Mouse (Mus musculus): ENCODE data around the gene Hist1h3f. TPM values are rescaled to one million over a fixed set of nuclear protein-coding genes. Genes with fewer than 3 reads are reported as not detected.

Gene Hist1h3f
- 0.37 TPM for polyA plus RNA-seq (2017; shearing (Covaris generic))

DNA sequence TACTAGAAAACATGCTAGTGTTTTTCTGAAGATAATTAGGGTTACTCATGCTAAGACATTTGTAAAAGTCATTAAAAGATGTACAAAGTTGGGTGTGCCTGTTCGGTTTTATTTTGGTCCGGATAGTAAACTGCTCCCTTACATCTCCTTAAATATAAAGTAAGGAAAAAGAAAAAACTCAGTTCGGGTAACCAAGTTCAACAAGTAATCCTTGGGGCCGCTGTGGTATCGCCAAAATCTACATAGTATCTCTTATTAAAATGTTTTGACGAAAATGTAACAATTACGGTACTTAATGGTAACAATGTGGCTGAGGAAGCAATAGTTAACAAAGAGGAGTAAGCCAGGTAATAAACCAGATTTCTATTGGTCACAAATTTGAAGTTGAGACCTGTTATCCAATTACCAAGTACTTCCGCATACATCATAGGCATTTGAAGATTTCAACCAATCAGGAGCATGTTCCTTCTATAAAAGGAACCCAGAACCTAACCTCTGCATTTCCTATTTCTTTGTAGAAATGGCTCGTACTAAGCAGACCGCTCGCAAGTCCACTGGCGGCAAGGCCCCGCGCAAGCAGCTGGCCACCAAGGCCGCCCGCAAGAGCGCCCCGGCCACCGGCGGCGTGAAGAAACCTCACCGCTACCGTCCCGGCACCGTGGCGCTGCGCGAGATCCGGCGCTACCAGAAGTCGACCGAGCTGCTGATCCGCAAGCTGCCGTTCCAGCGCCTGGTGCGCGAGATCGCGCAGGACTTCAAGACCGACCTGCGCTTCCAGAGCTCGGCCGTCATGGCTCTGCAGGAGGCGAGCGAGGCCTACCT lies at the start of gene Hist1h3f:
TSS of gene Hist1h3f (plus strand) at position 88 of the 822 bp plus-strand sequence.

DNA sequence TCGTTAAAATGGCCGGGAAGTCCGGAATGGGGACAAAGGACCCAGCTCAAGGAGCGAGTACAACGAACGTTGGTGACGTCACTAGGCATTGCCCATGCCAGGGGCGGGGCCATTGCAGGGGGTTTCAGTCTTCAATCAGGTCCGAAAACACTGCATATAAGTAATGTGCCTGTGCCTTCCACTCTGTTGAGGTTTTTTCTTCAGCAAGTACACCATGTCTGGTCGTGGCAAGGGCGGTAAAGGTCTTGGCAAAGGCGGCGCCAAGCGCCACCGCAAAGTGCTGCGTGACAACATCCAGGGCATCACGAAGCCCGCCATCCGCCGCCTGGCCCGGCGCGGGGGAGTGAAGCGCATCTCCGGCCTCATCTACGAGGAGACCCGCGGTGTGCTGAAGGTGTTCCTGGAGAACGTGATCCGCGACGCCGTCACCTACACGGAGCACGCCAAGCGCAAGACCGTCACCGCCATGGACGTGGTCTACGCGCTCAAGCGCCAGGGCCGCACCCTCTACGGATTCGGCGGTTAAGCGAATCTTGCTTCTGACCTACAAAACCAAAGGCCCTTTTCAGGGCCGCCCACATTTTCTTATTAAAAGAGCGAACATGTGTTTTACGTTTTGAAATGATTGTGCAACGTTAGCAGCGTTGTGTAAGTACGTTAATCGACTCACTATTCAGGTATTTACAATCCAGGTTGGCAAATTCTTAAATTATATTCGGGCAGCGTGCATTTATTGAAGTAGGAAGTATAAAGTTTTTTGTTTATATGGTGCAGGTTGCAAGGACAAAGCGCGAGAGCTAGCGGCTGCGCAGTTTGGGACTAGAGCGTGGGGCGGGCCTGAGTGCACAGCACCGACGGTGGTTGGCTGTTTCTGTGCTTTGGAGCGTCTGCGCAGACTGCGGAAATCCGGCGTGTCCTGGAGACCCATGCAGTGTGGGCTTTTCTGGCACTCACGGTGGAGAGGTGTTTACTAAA lies 12.7 kb upstream of the Hist1h3f start, which contains the start of gene Hist1h4h:
TSS of gene Hist1h4h (plus strand) at position 150 of the 975 bp plus-strand sequence.

DNA sequence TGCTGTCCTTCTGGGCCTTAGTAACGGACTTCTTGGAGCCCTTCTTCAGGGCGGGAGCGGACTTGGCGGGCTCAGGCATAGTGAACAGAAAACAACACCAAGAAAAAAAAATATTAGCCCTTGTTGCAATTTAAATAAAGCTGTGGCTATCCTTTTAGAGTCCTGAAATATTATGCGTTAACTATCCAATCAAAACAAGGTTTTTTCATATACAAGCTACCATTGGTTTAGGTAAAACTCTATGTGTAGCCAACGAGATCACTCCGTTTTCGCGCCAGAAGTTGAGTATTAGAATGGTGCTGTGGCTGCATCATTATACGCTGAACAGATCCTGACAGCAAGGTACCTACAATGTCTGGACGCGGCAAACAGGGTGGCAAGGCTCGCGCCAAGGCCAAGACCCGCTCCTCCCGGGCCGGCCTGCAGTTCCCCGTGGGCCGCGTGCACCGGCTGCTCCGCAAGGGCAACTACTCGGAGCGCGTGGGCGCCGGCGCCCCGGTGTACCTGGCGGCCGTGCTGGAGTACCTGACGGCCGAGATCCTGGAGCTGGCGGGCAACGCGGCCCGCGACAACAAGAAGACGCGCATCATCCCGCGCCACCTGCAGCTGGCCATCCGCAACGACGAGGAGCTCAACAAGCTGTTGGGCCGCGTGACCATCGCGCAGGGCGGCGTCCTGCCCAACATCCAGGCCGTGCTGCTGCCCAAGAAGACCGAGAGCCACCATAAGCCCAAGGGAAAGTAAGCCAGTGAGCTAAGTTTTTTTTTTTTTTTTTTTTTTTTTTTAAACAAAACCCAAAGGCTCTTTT lies 10.1 kb upstream of the Hist1h3f start, which contains the start of gene Hist1h2af:
TSS of gene Hist1h2af (plus strand) at position 347 of the 808 bp plus-strand sequence.

DNA sequence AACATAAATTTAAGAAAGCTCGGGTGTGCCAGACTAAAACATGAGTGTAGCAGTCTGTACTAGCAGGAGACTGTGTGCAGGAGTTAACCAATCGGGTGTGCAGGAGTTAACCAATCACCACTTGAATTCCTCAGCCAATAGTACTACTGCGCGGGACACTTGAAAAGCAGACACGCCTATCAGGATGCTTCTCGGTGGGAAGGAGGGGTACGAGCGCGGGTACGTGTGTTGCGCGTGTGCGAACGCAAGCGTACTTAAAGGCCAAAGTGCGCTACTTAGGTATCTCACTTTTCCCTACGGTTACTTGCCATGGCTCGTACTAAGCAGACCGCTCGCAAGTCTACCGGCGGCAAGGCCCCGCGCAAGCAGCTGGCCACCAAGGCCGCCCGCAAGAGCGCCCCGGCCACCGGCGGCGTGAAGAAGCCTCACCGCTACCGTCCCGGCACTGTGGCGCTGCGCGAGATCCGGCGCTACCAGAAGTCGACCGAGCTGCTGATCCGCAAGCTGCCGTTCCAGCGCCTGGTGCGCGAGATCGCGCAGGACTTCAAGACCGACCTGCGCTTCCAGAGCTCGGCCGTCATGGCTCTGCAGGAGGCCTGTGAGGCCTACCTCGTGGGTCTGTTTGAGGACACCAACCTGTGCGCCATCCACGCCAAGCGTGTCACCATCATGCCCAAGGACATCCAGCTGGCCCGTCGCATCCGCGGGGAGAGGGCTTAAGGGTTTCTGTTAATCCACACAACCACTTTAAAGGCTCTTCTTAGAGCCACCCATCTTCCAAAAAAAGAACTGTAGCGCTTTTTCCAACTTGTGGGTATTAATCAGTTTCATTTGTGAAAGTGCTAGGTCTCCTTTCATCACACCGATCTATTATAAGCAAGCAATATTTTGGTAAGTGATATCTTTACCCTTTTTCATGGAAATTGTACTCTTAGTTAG lies 8.4 kb upstream of the Hist1h3f start, which contains the start of gene Hist1h3g:
TSS of gene Hist1h3g (plus strand) at position 286 of the 939 bp plus-strand sequence.

DNA sequence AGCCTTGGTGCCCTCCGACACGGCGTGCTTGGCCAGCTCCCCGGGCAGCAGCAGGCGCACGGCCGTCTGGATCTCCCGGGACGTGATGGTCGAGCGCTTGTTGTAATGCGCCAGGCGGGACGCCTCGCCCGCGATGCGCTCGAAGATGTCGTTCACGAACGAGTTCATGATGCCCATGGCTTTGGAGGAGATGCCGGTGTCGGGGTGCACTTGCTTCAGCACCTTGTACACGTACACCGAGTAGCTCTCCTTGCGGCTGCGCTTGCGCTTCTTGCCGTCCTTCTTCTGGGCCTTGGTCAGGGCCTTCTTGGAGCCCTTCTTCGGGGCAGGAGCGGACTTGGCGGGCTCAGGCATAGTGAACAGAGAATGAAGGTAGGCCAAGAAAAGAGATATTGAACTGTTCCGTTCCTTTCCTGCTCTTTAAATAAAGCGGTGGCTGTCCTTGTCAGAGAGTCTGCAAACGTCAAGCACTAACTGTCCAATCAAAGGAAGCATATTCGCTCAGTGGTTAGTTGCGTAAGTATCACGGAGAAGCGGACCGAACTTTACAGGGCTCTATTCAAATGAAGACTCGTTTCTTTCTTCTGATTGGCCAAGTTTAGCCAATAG lies 749 bp upstream of the Hist1h3f start, which contains the start of gene Hist1h2bh:
TSS of gene Hist1h2bh (minus strand) at position 394 of the 609 bp plus-strand sequence.

DNA sequence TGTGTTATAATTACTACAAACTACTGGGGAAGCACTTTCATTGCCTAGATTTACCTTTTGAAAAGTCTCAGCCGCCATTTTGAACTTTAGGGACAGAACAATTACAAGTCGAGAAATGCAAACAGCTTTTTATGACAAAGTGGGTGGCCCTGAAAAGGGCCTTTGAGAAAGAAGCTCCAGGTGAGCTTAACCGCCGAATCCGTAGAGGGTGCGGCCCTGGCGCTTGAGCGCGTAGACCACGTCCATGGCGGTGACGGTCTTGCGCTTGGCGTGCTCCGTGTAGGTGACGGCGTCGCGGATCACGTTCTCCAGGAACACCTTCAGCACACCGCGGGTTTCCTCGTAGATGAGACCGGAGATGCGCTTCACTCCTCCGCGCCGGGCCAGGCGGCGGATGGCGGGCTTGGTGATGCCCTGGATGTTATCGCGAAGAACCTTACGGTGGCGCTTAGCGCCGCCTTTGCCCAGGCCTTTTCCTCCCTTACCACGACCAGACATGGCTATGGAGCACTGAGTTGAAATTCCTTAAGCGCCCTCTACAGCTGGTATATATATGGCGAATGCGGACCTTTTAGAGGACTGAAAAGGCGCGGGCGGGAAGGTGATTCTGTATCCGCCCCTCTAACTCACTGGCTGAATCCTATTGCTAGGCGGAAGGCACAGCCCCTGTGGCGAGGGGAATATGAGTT lies 7.4 kb downstream of the Hist1h3f start, which contains the start of gene Hist1h4f:
TSS of gene Hist1h4f (minus strand) at position 503 of the 689 bp plus-strand sequence.

DNA sequence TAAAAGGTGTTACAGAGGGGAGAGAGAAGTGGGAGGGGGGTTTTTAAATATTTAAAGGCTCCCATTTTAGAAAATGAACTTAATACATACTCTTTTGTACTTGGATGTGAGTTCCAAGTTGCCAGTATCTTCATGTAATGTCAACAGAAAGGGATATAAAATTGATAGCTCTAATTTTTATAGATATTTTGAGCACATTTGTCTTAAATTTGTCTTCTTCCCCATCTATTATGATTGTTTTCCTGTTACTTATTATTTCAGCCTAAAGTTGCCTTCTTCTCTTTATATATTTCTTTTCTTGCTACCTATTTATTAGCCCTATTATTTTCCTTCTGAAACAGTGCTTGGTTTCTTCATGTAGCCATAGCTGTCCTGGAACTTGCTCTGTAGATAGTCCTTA lies 9.1 kb downstream of the Hist1h3f start, which contains the start of gene Hist1h1d:
TSS of gene Hist1h1d (plus strand) at position 301 of the 400 bp plus-strand sequence.

DNA sequence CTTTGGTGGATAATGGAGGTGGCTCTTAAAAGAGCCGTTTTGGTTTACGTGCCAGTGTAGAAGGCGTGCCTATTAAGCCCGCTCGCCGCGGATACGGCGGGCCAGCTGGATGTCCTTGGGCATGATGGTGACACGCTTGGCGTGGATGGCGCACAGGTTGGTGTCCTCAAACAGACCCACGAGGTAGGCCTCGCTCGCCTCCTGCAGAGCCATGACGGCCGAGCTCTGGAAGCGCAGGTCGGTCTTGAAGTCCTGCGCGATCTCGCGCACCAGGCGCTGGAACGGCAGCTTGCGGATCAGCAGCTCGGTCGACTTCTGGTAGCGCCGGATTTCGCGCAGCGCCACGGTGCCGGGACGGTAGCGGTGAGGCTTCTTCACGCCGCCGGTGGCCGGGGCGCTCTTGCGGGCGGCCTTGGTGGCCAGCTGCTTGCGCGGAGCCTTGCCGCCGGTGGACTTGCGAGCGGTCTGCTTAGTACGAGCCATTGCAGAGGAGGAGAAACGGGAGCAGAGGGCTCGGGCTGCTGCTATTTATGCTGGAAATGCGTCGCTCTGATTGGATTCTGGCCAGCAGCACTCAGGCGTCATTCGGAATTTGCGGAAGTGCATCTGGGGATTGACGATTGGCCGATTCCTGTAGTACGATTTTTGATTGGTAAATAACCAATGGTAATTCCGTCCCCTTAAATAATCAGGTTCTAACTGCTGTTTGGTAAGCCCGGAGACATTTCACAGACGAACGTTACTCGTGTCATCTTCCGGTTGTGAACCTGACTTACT lies 18.2 kb downstream of the Hist1h3f start, which contains the start of gene Hist1h3e:
TSS of gene Hist1h3e (minus strand) at position 487 of the 777 bp plus-strand sequence.

DNA sequence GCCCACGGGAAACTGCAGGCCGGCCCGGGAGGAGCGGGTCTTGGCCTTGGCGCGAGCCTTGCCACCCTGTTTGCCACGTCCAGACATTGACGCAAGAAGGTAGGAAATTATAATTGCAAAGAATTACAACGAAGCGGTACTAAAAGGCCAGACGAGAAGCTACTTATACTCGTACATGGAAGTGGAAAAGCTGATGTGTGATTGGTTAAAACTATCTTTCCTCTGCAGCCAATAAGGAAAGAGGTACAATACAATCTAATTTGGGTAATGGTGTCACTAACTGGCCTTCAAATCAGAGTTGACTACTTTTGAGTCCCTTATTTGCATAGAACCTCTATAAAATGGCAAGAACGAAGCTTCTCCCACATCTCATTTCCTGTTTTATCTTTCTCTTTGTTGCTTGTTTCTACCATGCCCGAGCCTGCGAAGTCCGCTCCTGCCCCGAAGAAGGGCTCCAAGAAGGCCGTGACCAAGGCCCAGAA lies 27.2 kb downstream of the Hist1h3f start, which contains the start of the genes Hist1h2ae and Hist1h2bg:
TSS of gene Hist1h2ae (minus strand) at position 199 of the 482 bp plus-strand sequence.
TSS of gene Hist1h2bg (plus strand) at position 375 of the 482 bp plus-strand sequence.

DNA sequence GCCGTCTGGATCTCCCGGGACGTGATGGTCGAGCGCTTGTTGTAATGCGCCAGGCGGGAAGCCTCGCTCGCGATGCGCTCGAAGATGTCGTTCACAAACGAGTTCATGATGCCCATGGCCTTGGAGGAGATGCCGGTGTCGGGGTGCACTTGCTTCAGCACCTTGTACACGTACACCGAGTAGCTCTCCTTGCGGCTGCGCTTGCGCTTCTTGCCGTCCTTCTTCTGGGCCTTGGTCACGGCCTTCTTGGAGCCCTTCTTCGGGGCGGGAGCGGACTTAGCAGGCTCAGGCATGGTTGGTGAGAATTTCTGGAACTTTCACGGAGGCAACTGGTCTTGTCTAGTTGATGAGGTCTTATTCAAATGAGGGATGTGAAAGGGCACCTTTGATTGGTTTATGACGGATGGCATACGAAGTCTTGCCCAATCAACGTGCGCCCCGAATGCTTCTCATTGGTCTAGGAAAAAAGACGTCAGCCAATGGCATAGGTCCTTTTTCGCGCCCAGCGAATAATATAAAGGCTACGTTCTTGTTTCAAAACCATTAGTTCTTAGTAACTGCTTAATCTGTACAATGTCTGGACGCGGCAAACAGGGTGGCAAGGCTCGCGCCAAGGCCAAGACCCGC lies 30.2 kb downstream of the Hist1h3f start, which contains the start of the genes Hist1h2bf and Hist1h2ad:
TSS of gene Hist1h2bf (minus strand) at position 299 of the 627 bp plus-strand sequence.
TSS of gene Hist1h2ad (plus strand) at position 484 of the 627 bp plus-strand sequence.

DNA sequence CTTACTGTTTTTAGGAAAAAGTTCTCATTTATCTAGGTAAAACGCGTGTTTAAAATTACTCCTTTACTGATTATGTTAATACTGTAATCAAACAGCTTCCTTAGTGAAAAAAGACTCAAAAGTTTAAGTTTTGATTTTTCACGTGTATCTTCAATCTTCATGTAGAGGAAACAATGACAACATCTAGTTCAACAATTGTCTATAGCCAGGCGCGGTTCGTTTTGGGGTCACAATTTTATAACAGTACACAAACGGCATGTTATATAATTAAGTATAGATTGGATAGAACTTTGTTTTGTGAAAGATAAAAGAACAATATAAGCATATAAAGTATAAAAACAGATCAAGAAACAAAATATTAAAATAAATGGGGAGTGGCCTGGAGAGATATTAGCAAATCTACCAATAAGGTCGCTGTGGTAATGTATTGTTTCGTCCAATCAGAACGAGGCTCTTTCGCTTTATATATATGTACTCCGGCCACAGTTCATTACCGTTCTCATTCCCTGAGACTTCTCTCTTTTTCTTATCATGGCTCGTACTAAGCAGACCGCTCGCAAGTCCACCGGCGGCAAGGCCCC lies 31.5 kb downstream of the Hist1h3f start, which contains the start of gene Hist1h3d:
TSS of gene Hist1h3d (plus strand) at position 493 of the 581 bp plus-strand sequence.

DNA sequence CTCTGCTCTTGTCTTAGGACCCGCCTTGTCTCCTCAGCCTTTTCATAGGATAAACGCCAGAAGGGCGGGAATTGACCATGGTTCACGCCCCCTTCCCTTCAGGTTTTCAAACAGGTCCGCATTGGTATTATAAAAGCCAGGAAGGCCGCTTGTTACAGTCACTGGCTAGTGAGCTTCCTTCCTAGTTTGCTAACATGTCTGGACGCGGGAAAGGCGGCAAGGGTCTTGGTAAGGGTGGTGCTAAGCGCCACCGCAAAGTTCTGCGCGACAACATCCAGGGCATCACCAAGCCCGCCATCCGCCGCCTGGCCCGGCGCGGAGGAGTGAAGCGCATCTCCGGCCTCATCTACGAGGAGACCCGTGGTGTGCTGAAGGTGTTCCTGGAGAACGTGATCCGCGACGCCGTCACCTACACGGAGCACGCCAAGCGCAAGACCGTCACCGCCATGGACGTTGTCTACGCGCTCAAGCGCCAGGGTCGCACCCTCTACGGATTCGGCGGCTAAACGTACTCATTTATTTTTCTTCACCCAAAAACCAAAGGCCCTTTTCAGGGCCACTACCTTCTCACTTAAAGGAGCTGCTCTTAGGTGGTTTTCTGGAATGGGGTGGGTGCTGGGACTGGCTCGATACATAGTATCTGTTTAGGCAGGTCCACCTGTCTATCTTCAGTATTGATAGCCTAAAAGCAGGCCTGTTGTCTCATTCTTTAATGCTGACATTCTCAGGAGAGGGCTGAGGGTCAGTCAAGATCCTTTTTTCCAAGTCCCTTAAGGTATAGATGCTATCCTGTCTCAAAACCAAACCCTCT lies 37.8 kb downstream of the Hist1h3f start, which contains the start of gene Hist1h4d:
TSS of gene Hist1h4d (plus strand) at position 191 of the 811 bp plus-strand sequence.

